Mouse (Mus musculus) MEL (cell line): ENCODE measurements at regions not wholly inside any gene's neighbourhood (a gene's known extent, or its start where the extent isn't known, plus 50 kb on each side); places are given as distances from the start of the nearest gene placed in this dataset.

Experiments
- CTCF ChIP-seq, 3 experiments: IDR thresholded peaks in 2 of 3; conservative IDR thresholded peaks in 1 of 3; 2 replicates each; pipeline ENCODE4 v1.5.1; 2011 to 2012; ENCODE audit warnings: low read length in 3 of 3, low read depth in 2 of 3, mild to moderate bottlenecking in 2 of 3, improper control_type of control experiment in 1 of 3, inconsistent platforms in 1 of 3, mixed read lengths in 1 of 3, moderate library complexity in 1 of 3; ENCODE audit not compliant: control insufficient read depth in 1 of 3, insufficient read depth in 1 of 3, poor library complexity in 1 of 3, severe bottlenecking in 1 of 3
- EP300 ChIP-seq, 2 experiments: IDR thresholded peaks; 2 replicates each; pipeline ENCODE4 v1.6.1; 2011; ENCODE audit warnings: improper control_type of control experiment in 2 of 2, low read length in 2 of 2, low read depth in 1 of 2, mild to moderate bottlenecking in 1 of 2
- GATA1 ChIP-seq: IDR thresholded peaks from 2 replicates; pipeline ENCODE4 v1.6.1; 2011; ENCODE audit warnings: low read depth, low read length, improper control_type of control experiment
- HCFC1 ChIP-seq: IDR thresholded peaks from 2 replicates; pipeline ENCODE4 v1.6.1; 2012; ENCODE audit warnings: low read depth, mild to moderate bottlenecking, inconsistent platforms, low read length, improper control_type of control experiment, moderate library complexity
- KAT2A ChIP-seq: conservative IDR thresholded peaks from 2 replicates; pipeline ENCODE4 v1.6.1; 2012; ENCODE audit warnings: low read depth, low read length, improper control_type of control experiment, inconsistent platforms
- MYB ChIP-seq: IDR thresholded peaks from 2 replicates; pipeline ENCODE4 v1.6.1; 2011; ENCODE audit warnings: mild to moderate bottlenecking, low read depth, low read length, improper control_type of control experiment
- SMC3 ChIP-seq: IDR thresholded peaks from 2 replicates; pipeline ENCODE4 v1.6.1; 2011; ENCODE audit warnings: low read depth, low read length, improper control_type of control experiment
- TCF12 ChIP-seq: IDR thresholded peaks from 2 replicates; pipeline ENCODE4 v1.6.1; 2014; ENCODE audit warnings: low read depth, mild to moderate bottlenecking, inconsistent platforms, low read length, improper control_type of control experiment, moderate library complexity
- ZC3H11A ChIP-seq: IDR thresholded peaks from 2 replicates; pipeline ENCODE4 v1.6.1; 2012; ENCODE audit warnings: low read depth, mild to moderate bottlenecking, inconsistent platforms, low read length, improper control_type of control experiment

GRCm38 (mm10) chr8:92005091-92005490 is 203.2 kb upstream of the Irx3 start:
- TF ChIP-seq CTCF (IDR thresholded peaks at IDR 0.05 in 2 of 3, conservative IDR thresholded peaks at IDR 0.05 in 1 of 3; ENCODE audit: control insufficient read depth in 1 of 3, insufficient read depth in 1 of 3, low read depth in 2 of 3, low read length in 3 of 3, poor library complexity in 1 of 3, severe bottlenecking in 1 of 3) (no peak), MYB (no peak), EP300 (IDR thresholded peaks at IDR 0.05; ENCODE audit: low read depth in 1 of 2, low read length in 2 of 2) (no peak), TCF12 (no peak), HCFC1 (no peak), ZC3H11A (no peak), SMC3 (no peak), KAT2A (no peak), GATA1 (no peak)
